Mouse (Mus musculus) cerebellum, adult 18-20 months (tissue): ENCODE results near the gene Peli2.

Source experiments
- DNase-seq, 2 experiments: peaks; one replicate each; pipeline ENCODE4 v3.0.0; 2021

Peli2 gene

DNA sequence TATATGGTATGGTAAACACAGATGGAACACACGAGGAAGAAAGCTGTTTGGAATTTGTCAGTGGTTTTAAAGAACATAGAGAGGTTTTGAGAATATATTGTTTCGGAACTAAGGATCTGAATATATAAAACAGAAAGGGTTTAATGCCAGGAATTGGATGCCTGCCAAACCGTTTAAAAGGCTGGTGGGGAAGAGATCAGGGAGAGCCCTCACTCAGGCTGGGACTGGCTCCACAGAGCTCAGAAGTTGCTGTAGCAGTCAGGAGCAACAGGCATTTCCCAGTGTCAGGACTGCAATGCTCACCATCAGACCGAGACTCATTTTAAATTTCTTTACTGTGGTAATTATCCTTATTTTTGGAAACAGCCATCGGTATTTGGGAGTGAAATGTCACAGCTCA is 76.2 kb downstream of the Peli2 start:
- no peak for DNase-seq

DNA sequence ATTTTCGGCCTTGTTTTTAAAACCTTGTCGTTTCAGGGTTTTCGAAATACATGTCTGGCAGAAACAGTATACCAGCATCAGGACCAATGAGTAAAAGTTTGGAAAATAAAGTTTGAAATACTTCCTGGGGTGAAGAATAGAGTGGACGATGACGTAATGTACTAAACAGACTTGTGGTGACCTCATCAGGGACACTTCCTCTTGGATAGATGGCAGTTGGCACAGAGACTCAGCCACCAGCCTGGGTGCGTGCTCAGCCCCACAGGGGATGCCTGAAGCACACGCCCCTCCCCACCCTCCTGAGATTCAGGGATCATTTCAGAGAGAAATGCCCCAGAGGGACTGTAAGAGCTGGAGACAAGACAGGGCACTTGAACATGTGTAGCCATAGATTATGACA is 76.7 kb downstream of the Peli2 start:
- no peak for DNase-seq

DNA sequence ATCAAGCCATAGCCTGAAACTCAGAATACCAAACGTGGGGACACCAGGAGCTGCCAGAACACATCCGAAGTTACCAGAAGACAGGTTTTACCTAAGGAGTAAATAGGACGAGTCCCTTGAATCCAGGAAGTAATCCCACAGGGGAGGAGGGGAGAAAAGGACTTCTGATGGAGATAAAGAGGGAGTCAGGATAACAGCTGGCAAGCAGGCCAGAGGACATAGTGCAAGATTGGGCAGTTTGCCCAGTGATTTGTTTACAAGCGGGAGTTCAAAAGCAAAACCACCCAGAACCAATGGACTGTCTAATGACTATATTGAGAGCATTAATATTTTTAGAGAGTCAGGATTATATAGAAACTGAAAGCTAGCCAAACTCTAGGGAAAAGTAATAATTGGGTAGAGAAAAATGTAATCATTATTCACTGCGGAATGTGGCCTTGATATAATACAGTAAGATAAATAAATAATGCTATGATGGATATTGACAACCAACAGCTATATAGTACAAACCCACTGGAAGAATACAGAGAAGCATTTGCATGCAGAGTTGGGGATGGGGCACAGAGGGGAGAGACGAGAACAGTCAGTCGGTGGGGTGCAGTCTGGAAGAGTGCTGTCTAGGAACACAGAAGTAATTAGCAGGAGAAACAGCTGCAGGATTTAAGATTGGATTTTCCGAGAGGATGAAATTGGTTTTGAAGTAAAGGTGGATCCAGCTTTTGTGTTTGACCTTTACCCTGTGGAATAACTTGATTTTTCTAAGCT is 77.7 kb downstream of the Peli2 start:
- DNase-seq: no peak

DNA sequence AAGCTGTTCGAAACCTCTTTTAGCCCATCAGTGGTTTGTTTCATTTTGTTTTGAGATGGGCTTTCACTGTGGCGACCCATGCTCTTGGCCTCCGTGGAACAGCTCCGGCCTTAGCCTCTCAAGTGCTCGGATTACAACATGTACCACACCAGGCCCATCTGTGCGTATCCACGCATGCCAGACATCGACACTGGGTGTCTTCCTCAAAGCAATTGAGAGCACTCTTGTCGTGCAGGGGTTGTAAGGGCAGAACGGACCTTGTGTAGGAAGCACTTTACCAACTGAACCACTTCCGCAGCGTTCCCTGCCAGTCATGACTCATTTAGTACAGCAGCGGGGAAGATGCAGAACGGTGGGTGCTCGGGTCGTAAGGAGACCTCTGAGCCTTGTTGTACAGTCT is 78.3 kb downstream of the Peli2 start:
- peak; percentile 56 to 57 for DNase-seq

DNA sequence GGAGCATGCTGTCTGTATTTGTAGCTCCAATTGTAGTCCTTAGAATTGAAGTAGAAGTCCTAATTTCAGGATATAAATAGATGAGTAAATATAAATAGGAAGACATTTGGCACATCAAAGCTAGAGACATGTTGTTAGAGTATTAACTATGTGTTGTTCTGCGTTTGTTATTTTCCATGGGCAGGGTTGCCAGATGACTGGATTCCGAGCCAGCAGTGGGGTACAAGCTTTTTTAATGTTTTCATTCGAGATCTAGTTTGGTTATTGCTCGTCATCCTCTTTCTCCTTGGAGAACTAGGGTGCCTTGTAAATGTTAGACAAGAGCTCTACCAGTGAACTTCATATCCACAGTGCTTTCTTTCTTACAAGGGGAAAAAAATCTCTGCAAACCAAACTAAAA is 78.9 kb downstream of the Peli2 start:
- no peak for DNase-seq

DNA sequence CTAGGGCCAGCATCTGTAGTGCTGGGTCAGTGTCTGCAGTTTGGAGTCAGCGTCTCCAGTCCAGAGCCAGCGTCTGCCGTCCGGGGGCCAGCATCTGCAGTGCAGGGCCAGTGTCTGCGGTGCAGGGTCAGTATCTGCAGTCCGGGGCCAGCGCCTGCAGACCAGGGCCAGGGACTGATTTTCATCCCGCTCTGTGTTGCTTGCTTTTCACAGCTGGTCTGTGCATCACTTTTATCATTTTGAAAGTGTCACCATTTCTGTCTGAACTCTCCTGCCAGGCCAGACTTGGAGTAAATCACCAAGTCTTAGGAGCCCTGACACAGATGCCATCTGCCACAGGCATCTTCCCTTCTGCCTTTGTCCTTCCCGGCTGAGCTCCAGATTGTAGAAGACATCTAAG is 79.7 kb downstream of the Peli2 start:
- no peak for DNase-seq

DNA sequence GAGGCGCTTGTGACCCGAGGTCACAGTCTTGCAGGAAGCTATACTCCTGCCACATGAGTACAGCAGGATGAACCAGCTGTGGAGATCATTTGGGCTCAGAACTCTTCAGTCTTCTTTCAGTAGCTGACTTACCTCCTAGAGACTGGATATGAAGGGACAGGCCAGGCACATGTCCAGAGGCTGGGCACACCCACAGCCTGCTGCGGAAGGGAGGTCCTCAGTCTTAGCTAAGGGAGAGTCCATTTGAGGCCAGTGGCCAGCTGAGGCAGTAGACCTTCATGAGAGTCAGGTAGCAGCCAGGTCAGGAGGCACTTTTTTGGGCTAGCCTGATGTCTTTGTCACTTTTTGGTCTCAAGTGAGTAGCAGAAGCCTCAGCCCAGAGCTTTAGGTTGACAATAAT is 80.2 kb downstream of the Peli2 start:
- DNase-seq: no peak

DNA sequence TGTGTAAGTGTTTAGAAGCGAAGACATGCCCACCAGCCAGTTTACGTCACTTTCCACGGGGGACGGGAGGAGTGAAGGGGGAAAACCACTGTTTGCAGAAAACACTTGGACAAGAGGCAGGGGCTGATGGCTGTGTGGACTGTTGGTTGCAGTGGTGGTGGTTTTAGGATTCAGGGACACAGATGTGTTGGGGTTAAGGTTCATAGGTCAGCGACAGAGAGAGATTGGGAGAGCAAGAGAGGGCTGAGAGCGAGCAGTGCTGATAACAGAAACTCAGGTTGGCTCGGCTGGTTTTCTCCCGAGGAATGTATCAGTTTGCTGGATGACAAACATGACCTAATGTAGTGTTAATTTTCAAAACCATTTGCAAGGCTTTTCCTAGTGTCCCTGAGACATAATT is 80.8 kb downstream of the Peli2 start:
- no peak for DNase-seq

DNA sequence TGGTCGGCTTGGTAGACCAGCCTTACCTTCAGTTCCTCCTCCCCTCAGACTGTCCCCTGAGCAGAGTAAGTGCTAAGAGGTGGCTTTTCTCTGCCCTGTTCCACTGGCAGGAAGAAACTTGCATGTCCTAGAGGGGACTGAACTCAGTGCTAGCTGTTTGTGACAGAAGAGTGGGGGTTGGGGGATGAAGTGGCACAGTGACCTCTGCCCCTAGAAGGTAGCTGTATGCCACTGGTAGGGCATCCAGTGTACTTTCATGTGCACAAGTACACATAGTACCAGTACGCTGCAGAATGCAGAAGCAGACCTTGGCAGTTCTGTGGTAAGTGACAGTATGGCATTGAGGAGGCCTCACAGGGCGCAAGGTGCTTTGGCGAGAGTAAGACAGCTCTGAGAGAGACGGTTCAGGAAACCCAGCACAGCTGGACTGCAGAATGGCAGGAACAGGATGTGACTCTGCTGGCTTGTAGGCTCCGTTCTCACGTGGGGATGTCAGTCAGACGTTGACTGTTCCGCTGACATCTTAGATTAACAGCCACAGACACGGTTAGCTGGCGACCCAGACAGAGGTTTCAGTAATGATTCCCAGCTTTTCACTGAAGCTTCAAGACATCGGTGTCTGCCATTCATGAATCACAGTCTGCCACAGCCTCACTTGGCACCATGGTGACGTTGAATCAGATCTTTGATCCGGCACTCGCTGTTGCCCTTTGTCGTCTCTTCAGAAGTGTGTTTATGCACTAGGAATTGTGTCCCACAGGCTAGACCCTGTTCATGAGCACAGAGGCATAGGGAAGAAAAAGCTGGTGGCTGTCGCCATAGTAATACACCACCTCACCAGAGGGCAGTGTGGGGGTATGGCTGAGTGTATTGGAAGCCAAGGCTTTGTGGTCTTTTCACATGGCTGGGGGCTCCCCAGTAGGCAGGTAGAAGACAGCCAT is 81.7 kb downstream of the Peli2 start:
- DNase-seq: no peak

DNA sequence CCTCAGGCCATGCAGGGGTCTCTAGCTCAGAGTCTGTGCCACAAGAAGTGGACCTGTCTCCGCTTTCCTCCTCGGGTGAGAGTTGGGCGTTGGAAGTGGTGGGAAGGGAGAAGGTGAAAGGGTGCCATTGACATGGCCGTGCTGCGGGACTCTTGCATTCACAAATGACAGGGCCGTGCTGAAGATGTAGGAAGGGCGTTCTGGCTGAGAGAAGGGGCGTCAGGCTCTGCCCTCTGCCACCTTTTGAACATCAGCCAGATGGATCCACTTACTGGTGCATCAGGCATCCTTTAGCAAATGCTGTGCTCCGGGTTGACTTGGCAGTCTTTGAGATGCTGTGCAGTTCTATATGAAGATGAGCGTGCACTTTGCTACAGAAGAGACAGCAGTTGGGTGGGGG is 84.4 kb downstream of the Peli2 start:
- no peak for DNase-seq

DNA sequence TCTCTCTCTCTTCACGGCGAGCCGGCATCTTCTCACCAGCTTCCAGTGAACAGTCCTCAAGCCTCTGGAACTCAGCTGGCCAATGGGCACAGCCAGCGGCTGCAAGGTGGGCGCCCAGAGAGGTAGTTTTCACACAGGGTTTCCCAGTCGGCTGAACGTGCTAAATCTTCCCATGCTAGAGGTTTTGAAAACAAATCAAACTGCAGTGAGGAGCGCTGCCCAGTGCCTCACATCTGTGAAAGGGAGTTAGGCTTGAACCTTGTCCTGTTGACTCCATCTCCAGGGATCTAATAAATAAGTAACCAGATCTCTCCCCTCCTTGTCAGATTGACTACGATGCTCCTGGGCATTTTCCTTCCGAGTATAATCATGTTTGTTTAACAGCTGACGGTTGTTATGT is 85.0 kb downstream of the Peli2 start:
- no peak for DNase-seq

DNA sequence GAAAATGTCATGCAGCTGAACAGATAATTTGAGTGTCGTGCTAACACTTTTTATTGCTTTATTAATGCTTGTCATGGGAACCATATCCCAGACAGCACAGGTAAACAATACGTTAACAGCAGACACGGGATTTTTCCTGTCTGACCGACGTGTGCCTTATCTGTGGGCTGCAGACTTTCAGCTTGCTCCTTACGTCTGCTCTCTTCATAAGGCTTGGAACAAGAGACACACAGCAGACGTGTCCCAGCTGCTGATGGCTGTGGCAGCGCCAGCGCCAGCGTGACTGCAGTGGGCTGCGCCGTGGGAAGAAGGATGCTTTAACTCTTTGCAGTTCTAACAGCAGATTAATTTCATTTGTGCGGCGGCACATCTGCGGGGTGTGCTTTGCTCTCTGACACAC is 86.5 kb downstream of the Peli2 start:
- no peak for DNase-seq

DNA sequence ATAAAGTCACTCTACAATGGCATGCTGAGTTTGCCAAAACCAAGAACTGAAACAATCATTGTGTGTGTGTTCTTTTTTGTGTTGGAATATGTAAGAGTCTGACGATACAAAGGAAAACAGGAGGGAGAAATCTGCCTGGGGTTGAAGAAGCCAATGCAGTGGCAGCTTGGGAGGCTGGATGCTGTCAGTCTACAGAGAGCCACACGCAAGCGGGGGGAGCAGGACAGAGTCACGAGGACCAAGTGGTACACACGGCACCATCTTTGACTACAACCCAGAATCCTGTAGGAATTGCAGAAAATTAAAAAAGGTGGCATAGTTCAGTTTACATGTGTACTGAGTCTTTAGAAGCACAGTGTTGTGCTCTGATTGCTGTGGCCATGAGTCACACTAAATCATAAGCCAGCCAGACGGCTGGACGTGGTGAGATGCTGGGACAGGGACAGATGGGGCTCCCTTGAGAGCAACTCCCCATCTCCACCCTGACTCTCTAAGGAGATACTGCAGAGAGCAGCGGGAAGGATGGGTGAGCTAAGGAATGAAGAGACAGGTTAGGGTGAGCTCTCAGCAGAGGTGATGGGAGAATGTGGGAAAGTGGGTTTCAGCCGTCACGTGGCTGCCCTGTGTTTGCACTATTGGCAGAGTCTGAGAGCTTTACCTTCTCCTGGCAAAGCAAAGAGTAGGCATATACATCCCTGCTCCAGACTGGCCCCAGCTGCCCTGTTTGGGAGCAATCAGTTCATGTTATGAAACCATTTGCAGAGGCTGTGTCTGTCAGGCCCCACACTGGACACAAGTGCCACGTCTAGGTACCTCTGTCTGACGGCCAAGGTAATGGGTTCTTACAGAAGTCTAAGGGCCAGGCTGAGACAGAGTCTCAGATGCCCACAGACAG is 87.4 kb downstream of the Peli2 start:
- DNase-seq: no peak

DNA sequence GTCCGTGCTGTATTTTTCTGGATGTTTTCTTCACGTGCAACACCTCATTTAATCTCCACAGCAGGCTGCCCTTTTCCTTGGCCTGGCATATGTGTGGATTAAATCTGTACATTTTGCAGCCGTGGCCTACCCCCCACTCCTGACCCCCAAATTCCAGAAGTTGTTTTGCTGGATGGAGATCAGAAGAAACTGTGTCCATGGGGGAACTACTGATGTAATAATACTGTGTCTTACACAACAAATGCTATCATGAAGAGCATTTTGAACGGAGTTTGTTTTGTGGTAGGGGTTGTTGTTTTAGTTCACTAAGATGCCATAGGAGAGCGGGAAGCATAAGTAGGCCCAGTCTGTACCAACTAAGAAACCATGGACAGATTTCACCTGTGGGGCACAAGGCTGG is 88.8 kb downstream of the Peli2 start:
- no peak for DNase-seq

DNA sequence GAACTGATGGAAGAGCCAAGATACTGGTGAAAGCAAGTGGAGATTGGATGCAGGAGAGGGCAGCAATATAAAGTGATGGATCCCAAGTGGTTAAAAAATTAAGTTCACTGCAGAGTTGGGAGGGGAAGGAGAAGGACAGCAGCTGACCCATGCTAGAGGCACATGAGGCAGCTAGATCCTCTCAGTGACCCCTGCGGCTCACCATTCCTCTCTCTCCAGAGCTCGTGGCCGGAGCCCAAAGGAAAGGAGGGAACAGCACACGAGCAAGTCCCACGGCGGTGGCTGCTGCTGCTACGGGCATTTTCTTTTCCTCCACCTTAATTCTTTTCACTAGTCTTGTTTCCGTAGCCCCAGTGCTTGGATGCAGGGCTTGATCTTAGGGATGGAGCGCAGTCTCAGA is 89.5 kb downstream of the Peli2 start:
- peak in 1 of 2 experiments; percentile 60 for DNase-seq

DNA sequence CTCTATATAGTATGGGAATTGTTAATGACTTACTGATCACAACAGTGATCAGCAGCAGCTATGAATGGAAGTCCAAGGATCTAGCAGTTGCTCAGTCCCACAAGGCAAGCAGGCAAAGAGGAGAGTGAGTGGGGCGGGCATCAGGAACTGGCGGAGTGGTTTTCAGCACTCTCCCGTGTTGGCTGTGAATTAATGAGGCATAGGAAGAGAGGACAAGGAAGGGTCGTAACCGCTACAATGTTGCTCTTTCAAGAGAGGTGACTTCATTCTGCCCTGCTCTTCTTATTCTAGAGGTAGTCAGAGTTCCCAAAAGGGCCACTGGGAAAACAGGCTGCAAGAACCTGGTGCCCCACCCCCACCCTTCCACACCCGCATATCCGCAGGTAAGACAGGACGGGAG is 90.9 kb downstream of the Peli2 start:
- no peak for DNase-seq

DNA sequence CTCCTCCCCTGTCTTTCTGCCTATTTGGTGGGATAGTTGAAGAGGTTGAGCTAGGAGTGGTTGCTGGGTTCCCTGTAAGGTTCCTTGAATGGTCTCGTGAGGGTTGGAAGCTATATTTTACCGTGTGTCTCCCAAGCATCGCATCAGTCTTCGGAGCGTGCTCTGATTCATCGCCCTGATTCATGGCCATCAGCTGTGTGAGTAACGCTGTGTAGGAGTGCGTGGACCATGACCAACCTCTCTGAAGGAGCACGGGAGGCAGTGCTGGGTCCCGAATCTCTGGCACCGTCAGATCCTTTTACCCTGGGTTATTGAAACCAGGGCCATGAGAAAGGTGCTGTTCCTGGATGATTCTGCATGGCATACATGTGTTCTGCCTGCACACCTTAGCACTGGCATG is 92.2 kb downstream of the Peli2 start:
- DNase-seq: no peak

DNA sequence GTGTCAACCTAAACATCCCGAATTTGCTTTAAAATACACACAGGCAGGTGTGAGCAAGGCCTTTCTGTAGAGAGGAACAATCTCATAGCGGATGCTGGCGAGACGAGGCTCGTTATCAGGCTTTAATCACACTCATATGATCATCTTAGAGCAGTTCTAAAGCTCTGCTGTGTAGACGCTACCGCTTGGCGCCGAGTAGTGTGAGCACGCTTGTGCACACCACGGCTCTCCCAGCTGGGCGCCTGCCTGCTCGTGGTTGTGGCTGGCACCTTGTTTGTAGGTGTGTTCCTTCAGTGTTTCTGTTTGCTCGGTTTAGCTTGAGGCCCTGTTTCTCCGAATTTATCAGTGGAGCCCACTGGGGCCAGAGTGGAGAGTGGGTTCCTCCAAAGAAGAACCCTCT is 93.0 kb downstream of the Peli2 start:
- DNase-seq: peak; percentile 36 to 47

DNA sequence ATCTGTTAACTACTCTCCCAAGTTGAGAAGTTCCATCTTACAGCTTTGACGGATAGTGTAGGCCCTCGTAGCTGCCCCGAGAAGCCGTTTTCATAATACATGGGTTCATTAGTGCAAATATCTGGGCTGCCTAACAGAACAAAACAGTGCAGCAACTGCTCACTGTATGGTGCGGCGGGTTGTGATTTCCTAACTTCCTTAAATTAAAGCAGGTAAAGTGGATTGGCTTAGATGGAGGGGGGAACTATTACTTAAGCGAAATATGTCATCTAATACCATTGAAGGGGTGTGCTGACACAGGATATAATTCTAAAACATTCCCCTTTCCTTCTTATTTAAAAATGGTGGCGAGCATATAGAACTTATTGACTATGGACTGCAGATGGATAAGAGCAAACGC is 101.4 kb downstream of the Peli2 start:
- no peak for DNase-seq

DNA sequence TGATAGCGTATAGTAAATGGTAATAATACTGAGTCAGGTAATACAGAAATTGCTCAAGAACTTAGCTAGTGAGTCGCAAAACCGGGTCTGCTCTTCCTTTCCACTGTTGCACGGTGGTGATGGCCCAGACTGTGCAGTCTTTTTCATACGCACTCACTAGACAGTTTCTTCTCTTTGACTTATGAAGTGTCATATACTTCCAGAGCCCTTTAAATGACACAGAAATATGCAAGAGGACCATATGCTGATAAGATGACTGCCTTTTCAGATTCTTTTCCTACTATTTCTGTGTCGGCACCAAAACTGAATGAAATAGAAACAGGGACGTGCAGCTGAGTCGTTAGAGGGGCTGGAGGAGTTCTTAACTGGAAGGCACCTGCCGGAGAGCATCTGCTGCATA is 102.1 kb downstream of the Peli2 start:
- no peak for DNase-seq

DNA sequence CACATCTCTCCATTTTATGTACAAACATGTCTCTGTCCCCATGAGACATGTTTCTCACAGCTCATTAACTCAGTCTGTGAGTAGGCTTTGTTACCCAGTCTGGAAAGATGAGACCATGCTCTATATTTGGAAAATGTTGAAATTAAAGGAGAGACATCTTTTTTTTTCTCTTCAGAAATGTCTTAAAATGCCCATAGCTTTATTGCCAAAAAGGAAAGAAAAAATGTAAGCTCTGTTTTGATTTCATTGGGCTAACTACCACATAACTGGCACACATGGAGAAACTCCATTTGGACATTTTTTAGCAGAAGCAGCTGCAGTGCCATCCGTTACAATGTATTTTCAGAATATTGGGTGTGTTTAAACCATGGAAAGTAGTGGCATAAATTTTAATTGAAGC is 103.6 kb downstream of the Peli2 start:
- no peak for DNase-seq

DNA sequence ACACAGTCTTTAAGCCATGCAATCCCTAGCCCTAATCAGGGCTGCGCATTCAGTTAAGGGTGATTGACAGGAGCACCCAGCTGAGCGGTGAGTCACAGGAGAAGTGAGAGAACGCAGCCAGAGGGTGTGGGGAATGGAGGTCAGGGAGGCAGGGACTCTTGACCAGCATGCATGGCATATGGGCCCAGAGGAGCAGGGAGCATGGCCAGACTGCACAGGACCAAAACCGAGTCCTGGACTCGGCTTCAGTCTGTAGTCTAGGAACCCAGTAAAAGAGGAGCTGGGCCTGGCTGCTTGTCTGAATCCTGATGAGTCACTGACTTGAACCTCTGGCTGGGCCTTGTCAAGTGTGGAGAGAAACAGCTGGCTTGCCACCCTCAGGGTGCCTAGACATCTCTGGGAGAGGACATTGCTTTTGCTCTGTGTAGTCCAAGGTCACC is 104.3 kb downstream of the Peli2 start:
- DNase-seq: peak; percentile 64 to 85

DNA sequence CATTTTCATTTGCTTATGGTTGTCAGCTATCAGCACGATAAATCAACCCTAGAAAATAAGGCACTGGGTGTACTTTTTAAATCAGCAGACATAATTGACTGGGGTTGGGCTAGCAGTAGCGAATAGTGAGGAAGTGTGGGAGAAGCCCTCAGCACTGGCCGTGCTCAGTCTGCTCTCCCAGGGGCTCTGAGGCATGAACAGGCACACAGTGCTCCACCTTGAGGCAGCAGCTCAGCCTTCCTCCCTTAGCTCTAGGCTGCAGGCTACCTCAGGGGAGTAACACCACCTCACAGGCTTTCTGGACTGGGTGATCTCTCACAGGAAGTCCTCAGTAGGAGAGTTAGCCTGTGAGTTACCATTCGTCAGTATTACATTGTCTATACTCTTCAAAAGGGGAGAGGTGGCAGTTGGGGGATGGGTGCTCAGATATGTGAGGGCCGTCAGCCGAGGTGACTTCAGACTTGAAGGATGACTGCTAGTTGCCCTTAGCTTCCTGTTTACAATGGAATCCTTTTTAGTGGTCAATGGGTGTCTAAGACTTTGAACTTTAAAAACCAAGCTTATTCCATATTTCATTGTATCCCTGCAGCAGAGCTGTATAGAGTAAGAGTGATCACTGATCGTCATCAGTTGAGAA is 105.3 kb downstream of the Peli2 start:
- no peak for DNase-seq
